Mouse (Mus musculus) MEL (cell line): ENCODE results near the gene Ifih1. TPM values are rescaled to one million over a fixed set of nuclear protein-coding genes. Genes with fewer than 3 reads are reported as not detected.

ENCODE experiments used
- DNase-seq: peaks from one replicate; pipeline ENCODE4 v3.0.0; 2011; ENCODE audit warnings: low read depth, low spot score
- H3K27ac ChIP-seq: 2 replicates; pipeline ENCODE4 v1.5.1; 2012; ENCODE audit warnings: low read depth, mild to moderate bottlenecking, control low read depth, low read length, moderate library complexity; ENCODE audit not compliant: control insufficient read depth
- H3K27me3 ChIP-seq, 2 experiments: fragments of 150-350 bp in 1 of 2; sonication (generic) in 1 of 2; 2 replicates each; pipeline ENCODE4 v1.6.1; 2012; ENCODE audit warnings: low read length in 2 of 2, mild to moderate bottlenecking in 2 of 2, improper control_type of control experiment in 1 of 2, moderate library complexity in 1 of 2; ENCODE audit not compliant: insufficient read depth in 2 of 2, control insufficient read depth in 1 of 2
- H3K36me3 ChIP-seq, 2 experiments: 2 replicates each; pipeline ENCODE4 v1.6.1; 2012 to 2014; ENCODE audit warnings: low read length in 2 of 2, improper control_type of control experiment in 1 of 2, inconsistent platforms in 1 of 2, mild to moderate bottlenecking in 1 of 2; ENCODE audit not compliant: insufficient read depth in 2 of 2, control insufficient read depth in 1 of 2
- H3K4me1 ChIP-seq, 2 experiments: fragments of 150-350 bp in 1 of 2; sonication (generic) in 1 of 2; 2 replicates each; pipeline ENCODE4 v1.6.1; 2012; ENCODE audit warnings: low read length in 2 of 2, improper control_type of control experiment in 1 of 2, mild to moderate bottlenecking in 1 of 2; ENCODE audit not compliant: insufficient read depth in 2 of 2, control insufficient read depth in 1 of 2
- H3K4me3 ChIP-seq, 2 experiments: fragments of 150-350 bp in 1 of 2; sonication (generic) in 1 of 2; 2 replicates each; pipeline ENCODE4 v1.5.1; 2012; ENCODE audit warnings: low read depth in 2 of 2, low read length in 2 of 2, mild to moderate bottlenecking in 2 of 2, moderate library complexity in 2 of 2, control low read depth in 1 of 2, improper control_type of control experiment in 1 of 2; ENCODE audit not compliant: control insufficient read depth in 1 of 2, insufficient read depth in 1 of 2
- H3K79me2 ChIP-seq: 2 replicates; pipeline ENCODE4 v1.6.1; 2012; ENCODE audit warnings: mild to moderate bottlenecking, low read length, moderate library complexity; ENCODE audit not compliant: control insufficient read depth, poor library complexity, insufficient read depth
- H3K9ac ChIP-seq: 2 replicates; pipeline ENCODE4 v1.6.1; 2012; ENCODE audit warnings: low read depth, mild to moderate bottlenecking, control low read depth, low read length, moderate library complexity; ENCODE audit not compliant: control insufficient read depth, poor library complexity, severe bottlenecking
- H3K9me3 ChIP-seq: fragments of 150-350 bp; sonication (generic); replicated peaks from 2 replicates; pipeline ENCODE4 v1.6.1; 2012; ENCODE audit warnings: mild to moderate bottlenecking, low read length, improper control_type of control experiment, moderate library complexity; ENCODE audit not compliant: insufficient read depth
- EP300 ChIP-seq, 2 experiments: IDR thresholded peaks; 2 replicates each; pipeline ENCODE4 v1.6.1; 2011; ENCODE audit warnings: improper control_type of control experiment in 2 of 2, low read length in 2 of 2, low read depth in 1 of 2, mild to moderate bottlenecking in 1 of 2
- GABPA ChIP-seq: IDR thresholded peaks from 2 replicates; pipeline ENCODE4 v1.6.1; 2012; ENCODE audit warnings: low read depth, mild to moderate bottlenecking, inconsistent platforms, low read length, improper control_type of control experiment, moderate library complexity
- HCFC1 ChIP-seq: IDR thresholded peaks from 2 replicates; pipeline ENCODE4 v1.6.1; 2012; ENCODE audit warnings: low read depth, mild to moderate bottlenecking, inconsistent platforms, low read length, improper control_type of control experiment, moderate library complexity
- MAZ ChIP-seq: IDR thresholded peaks from 2 replicates; pipeline ENCODE4 v1.6.1; 2012; ENCODE audit warnings: low read depth, mild to moderate bottlenecking, inconsistent platforms, low read length, improper control_type of control experiment
- MYC ChIP-seq: IDR thresholded peaks from 2 replicates; pipeline ENCODE4 v1.6.1; 2011; ENCODE audit warnings: low read depth, mild to moderate bottlenecking, low read length, improper control_type of control experiment, moderate library complexity
- NELFE ChIP-seq: IDR thresholded peaks from 2 replicates; pipeline ENCODE4 v1.6.1; 2011; ENCODE audit warnings: low read depth, low read length, improper control_type of control experiment
- POLR2A ChIP-seq, 2 experiments: IDR thresholded peaks; 2 replicates each; pipeline ENCODE4 v1.6.1; 2011 to 2012; ENCODE audit warnings: low read length in 2 of 2, mild to moderate bottlenecking in 2 of 2, control low read depth in 1 of 2, improper control_type of control experiment in 1 of 2, low read depth in 1 of 2, moderate library complexity in 1 of 2; ENCODE audit not compliant: control insufficient read depth in 1 of 2, insufficient read depth in 1 of 2, poor library complexity in 1 of 2
- RCOR1 ChIP-seq: IDR thresholded peaks from 2 replicates; pipeline ENCODE4 v1.6.1; 2012; ENCODE audit warnings: low read depth, mild to moderate bottlenecking, inconsistent platforms, low read length, improper control_type of control experiment
- SIN3A ChIP-seq: IDR thresholded peaks from 2 replicates; pipeline ENCODE4 v1.6.1; 2012; ENCODE audit warnings: low read length, improper control_type of control experiment, inconsistent platforms
- SMC3 ChIP-seq: IDR thresholded peaks from 2 replicates; pipeline ENCODE4 v1.6.1; 2011; ENCODE audit warnings: low read depth, low read length, improper control_type of control experiment
- TAL1 ChIP-seq: IDR thresholded peaks from 2 replicates; pipeline ENCODE4 v1.6.1; 2012; ENCODE audit warnings: mild to moderate bottlenecking, inconsistent platforms, low read length, moderate library complexity, mixed read lengths
- polyA plus RNA-seq, 2 experiments: library from polyadenylated mRNA; stranded (reverse) in 1 of 2; unstranded in 1 of 2; fragments of >175 nt in 1 of 2; fragments of >200 nt in 1 of 2; gene quantifications; 2 replicates each; pipeline versions ENCODE4 v1.2.1 to v1.2.4; 2012; ENCODE audit warnings: low replicate concordance in 2 of 2, low read depth in 1 of 2; ENCODE audit not compliant: insufficient read length in 2 of 2, insufficient read depth in 1 of 2, missing spikeins in 1 of 2
- total RNA-seq: library from RNA; depleted of rRNA; stranded (reverse); fragments of 300-350 nt; gene quantifications from 2 replicates; pipeline ENCODE4 v1.2.3, GENCODE M21; 2012

The Ifih1 gene
- total and polyA plus RNA-seq, 3 experiments = 11.4 to 71.9 (median 41.5) TPM

DNA sequence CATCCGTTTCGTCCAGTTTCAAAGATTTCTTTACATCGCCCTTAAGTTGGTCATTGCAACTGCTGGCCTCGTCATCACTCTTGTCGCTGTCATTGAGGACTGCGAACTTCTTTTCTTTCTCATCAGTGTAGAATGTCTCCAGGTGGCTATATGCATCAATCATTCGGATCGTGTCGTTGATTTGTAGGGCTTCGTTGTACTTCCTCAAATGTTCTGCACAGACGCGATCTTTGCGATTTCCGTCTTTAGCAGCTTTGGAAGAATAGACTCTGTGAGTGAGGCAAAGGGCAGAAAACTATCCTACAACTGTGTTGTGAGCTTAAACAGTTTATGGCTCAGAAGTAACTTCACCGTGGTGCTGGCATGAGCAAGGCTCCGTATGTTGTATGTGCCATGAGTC, 39.9 kb downstream of the Ifih1 start:
- H3K4me1 ChIP-seq = no peaks in the 10 kb centered on the region
- no peaks in the 10 kb centered on the region for H3K27me3 ChIP-seq
- no peak overlapping the region for H3K9ac ChIP-seq
- no peak overlapping the region for H3K4me3 ChIP-seq
- peaks cover 0 to 12% of the 10 kb centered on the region in 2 experiments; a peak in 2 of 4 replicates for H3K36me3 ChIP-seq
- H3K9me3 ChIP-seq = no peaks in the 10 kb centered on the region
- no peaks in the 10 kb centered on the region for H3K79me2 ChIP-seq
- DNase-seq = no peak
- TF ChIP-seq TAL1 (no peak), HCFC1 (no peak), MYC (no peak), MAZ (no peak), EP300 (IDR thresholded peaks at IDR 0.05; ENCODE audit: low read depth in 1 of 2, low read length in 2 of 2) (no peak), RCOR1 (no peak)
- TF ChIP-seq, all 39 proteins: peak for 0
- no peak overlapping the region for H3K27ac ChIP-seq

GRCm38 (mm10) chr2:62603530-62603929, 42.5 kb downstream of the Ifih1 start:
- H3K9me3 ChIP-seq = no peaks in the 10 kb centered on the region
- TF ChIP-seq NELFE (no peak), GABPA (no peak)
- H3K27ac ChIP-seq = no peak overlapping the region
- no peak overlapping the region for H3K4me3 ChIP-seq
- no peaks in the 10 kb centered on the region for H3K27me3 ChIP-seq
- no peaks in the 10 kb centered on the region for H3K4me1 ChIP-seq
- H3K36me3 ChIP-seq = peaks cover 0 to 10% of the 10 kb centered on the region in 2 experiments; a peak in 2 of 4 replicates
- no peaks in the 10 kb centered on the region for H3K79me2 ChIP-seq
- DNase-seq = no peak
- no peak overlapping the region for H3K9ac ChIP-seq

DNA sequence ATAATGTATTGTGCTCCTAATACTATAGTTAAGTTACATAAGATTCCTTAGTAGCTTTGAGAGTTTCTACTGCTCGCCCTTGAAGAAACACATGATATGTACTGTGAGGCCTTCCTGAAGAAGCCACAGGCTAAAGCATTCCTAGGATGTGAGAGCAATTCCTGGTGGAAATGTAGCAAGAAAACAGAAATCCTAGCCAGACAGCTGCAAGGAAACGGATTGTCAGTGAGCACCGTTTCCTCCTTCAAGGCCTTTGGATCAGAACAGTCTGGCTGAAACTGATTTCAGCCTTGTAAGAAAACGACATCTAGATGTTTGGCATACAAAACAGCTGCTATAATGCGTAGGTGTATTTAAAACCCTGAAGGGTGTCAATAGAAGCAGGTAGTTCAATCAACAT, 49.5 kb downstream of the Ifih1 start:
- H3K4me1 ChIP-seq = no peaks in the 10 kb centered on the region
- DNase-seq = no peak
- no peaks in the 10 kb centered on the region for H3K27me3 ChIP-seq
- TF ChIP-seq GABPA (no peak), SMC3 (no peak), POLR2A (IDR thresholded peaks at IDR 0.05; ENCODE audit: control insufficient read depth in 1 of 2, insufficient read depth in 1 of 2, low read depth in 1 of 2, low read length in 2 of 2, poor library complexity in 1 of 2) (no peak), SIN3A (no peak)
- no peaks in the 10 kb centered on the region for H3K9me3 ChIP-seq
- peaks cover 0 to 8% of the 10 kb centered on the region in 2 experiments; a peak in 2 of 4 replicates for H3K36me3 ChIP-seq
- H3K27ac ChIP-seq = no peak overlapping the region
- H3K79me2 ChIP-seq = no peaks in the 10 kb centered on the region
- H3K9ac ChIP-seq = no peak overlapping the region
- no peak overlapping the region for H3K4me3 ChIP-seq
